Mouse (Mus musculus) heart, adult 8-10 months (tissue): ENCODE data around the gene Necap2. TPM values are rescaled to one million over a fixed set of nuclear protein-coding genes. Genes with fewer than 3 reads are reported as not detected.

Experiments
- DNase-seq: peaks from one replicate; pipeline ENCODE4 v3.0.0; 2022; ENCODE audit warnings: low spot score
- total RNA-seq, 4 experiments: library from RNA; stranded (reverse); gene quantifications; 2 replicates each; pipeline ENCODE4 v1.2.4; 2022

Gene Necap2
- total RNA-seq, 4 experiments from 2014 or later: 14.7 to 18.2 (median 15.9) TPM

- DNase-seq: no peak
These were observed 44.3 kb downstream of the Necap2 start for GRCm38 (mm10) chr4:141033606-141034549.

GRCm38 (mm10) chr4:141031733-141032132 lies 46.4 kb downstream of the Necap2 start:
- peak; percentile 83 for DNase-seq

GRCm38 (mm10) chr4:141030541-141031206 lies 47.5 kb downstream of the Necap2 start:
- no peak for DNase-seq

- DNase-seq: no peak
These were observed 53.2 kb downstream of the Necap2 start for GRCm38 (mm10) chr4:141024992-141025391.

GRCm38 (mm10) chr4:141024052-141024451 lies 54.1 kb downstream of the Necap2 start:
- no peak for DNase-seq

GRCm38 (mm10) chr4:141021614-141021929 lies 56.6 kb downstream of the Necap2 start:
- DNase-seq: no peak

- DNase-seq: no peak
These were observed 57.1 kb downstream of the Necap2 start for GRCm38 (mm10) chr4:141020811-141021613.

- no peak for DNase-seq
These were observed 57.9 kb downstream of the Necap2 start for GRCm38 (mm10) chr4:141020220-141020619.

- DNase-seq: no peak
These were observed 60.3 kb downstream of the Necap2 start for GRCm38 (mm10) chr4:141017657-141018436.

Other genes starting within 250 kb of the Necap2 start
- gene Padi1, start 232.6 kb downstream of the Necap2 start, total RNA-seq: not detected
- 1 to 10 TPM in 3 of 4 experiments, under 1 TPM in 1; 0.72 to 1.3 (median 1.2) TPM for gene Padi2, start 172.0 kb downstream of the Necap2 start, total RNA-seq
- 1,000 to 10,000 TPM; 1,293 to 1,379 (median 1,312) TPM for gene Sdhb, start 117.2 kb downstream of the Necap2 start, total RNA-seq
- 10 to 100 TPM; 12.3 to 17.2 (median 15.6) TPM for gene Atp13a2, start 91.5 kb downstream of the Necap2 start, total RNA-seq
- 1 to 10 TPM; 1.7 to 2.8 (median 2.2) TPM for gene Mfap2, start 67.9 kb downstream of the Necap2 start, total RNA-seq
- gene Crocc, start 17.8 kb downstream of the Necap2 start, total RNA-seq: 1 to 10 TPM; 3.5 to 6.8 (median 5.3) TPM
- not detected for gene Spata21, start 10.0 kb upstream of the Necap2 start, total RNA-seq
- 100 to 1,000 TPM in 2 of 4 experiments, 10 to 100 TPM in 2; 87.5 to 111 (median 98.0) TPM for gene Szrd1, start 61.4 kb upstream of the Necap2 start, total RNA-seq
- gene Fbxo42, start 69.6 kb upstream of the Necap2 start, total RNA-seq: 10 to 100 TPM in 2 of 4 experiments, 1 to 10 TPM in 2; 8.4 to 11.5 (median 10.0) TPM
- gene Rsg1, start 135.6 kb upstream of the Necap2 start, total RNA-seq: 1 to 10 TPM in 1 of 4 experiments, under 1 TPM in 3; 0.44 to 1.2 (median 0.66) TPM
- gene Arhgef19, start 161.1 kb upstream of the Necap2 start, total RNA-seq: 10 to 100 TPM; 26.2 to 32.2 (median 30.3) TPM
- gene Epha2, start 222.9 kb upstream of the Necap2 start, total RNA-seq: 1 to 10 TPM; 4.6 to 7.1 (median 5.2) TPM